ENCODE assay signal across 16 mouse cellular contexts in genomic region chr1:89870134-89870905, GRCm38 (mm10).
DNase-seq lines count a peak whose midpoint lies in the region; ATAC-seq and TF ChIP-seq lines count a peak whose summit lies in the region.
"Had no signal": no experiment of that assay in that cellular context is flagged by ENCODE, and none has a peak within 500 bp of the region (broad histone marks: within the 10 kb centered on the region; RNA-seq: fewer than 3 reads in every experiment).

No protein-coding gene starts in this region.

- H3K4me1 ChIP-seq in heart, embryonic 10.5 days, result peaks cover 15% of the 10 kb centered on the region; the same call in 1 of the 2 replicates
- no peaks in the 10 kb centered on the region; the same call in 1 of the 2 replicates for H3K4me1 ChIP-seq in lung, postnatal 0 days (ENCODE audit: insufficient read depth, low read depth, low read length)
- H3K4me1 ChIP-seq in embryonic fibroblast, embryonic 13.5 days (ENCODE audit: control insufficient read depth, insufficient read depth, low read length), result peaks cover 12% of the 10 kb centered on the region
- H3K4me1 ChIP-seq in kidney, embryonic 14.5 days (ENCODE audit: control insufficient read depth, insufficient read depth, low read length), result peaks cover 10% of the 10 kb centered on the region

- H3K27me3 ChIP-seq in heart, embryonic 10.5 days (ENCODE audit: insufficient read depth, poor library complexity, severe bottlenecking), result 0 out of 2 replicates have a peak, but pooled peaks cover 3% of the 10 kb centered on the region
- H3K27me3 ChIP-seq in lung, postnatal 0 days (replicated peaks; ENCODE audit: insufficient read depth, low read length), result no peaks in the 10 kb centered on the region
- no peaks in the 10 kb centered on the region for H3K27me3 ChIP-seq in kidney, embryonic 14.5 days (ENCODE audit: control insufficient read depth, insufficient read depth, low read length)
- H3K27me3 ChIP-seq: heart, embryonic 13.5 days; megakaryocyte, embryonic 14.5 days had no signal

- TF ChIP-seq CTCF in lung, postnatal 0 days (IDR thresholded peaks at IDR 0.05), result no peak
- no peak for TF ChIP-seq CTCF in embryonic fibroblast, embryonic 13.5 days (IDR thresholded peaks at IDR 0.05; ENCODE audit: borderline replicate concordance, insufficient read depth, low read length)

- H3K9ac ChIP-seq in lung, postnatal 0 days (replicated peaks; ENCODE audit: low read depth), result no peak overlapping the region
- no peak overlapping the region for H3K9ac ChIP-seq in kidney, embryonic 14.5 days (ENCODE audit: low read depth, low read length)
- H3K9ac ChIP-seq: heart, embryonic 13.5 days; liver, embryonic 14.5 days had no signal

- 61% methylated on average over 12 of the region's 12 CpGs for WGBS in heart, embryonic 10.5 days
- WGBS in lung, postnatal 0 days, result 51% methylated on average over 12 of the region's 12 CpGs
- WGBS in kidney, embryonic 14.5 days, result 49% methylated on average over 12 of the region's 12 CpGs

- H3K9me3 ChIP-seq in heart, embryonic 10.5 days, result no peaks in the 10 kb centered on the region
- no peaks in the 10 kb centered on the region for H3K9me3 ChIP-seq in lung, postnatal 0 days (ENCODE audit: low read length)
- H3K9me3 ChIP-seq in kidney, embryonic 14.5 days (ENCODE audit: control insufficient read depth, low read length), result no peaks in the 10 kb centered on the region
- H3K9me3 ChIP-seq: heart, embryonic 13.5 days; megakaryocyte, embryonic 14.5 days had no signal

- DNase-seq in heart, adult 11 months, result peak; percentile 94
- no peak for DNase-seq in heart, embryonic 10.5 days (ENCODE audit: low spot score)
- peak; percentile 31 for DNase-seq in lung, postnatal 0 days (ENCODE audit: low spot score)
- no peak for DNase-seq in lung, postnatal 10 days
- DNase-seq in ES-CJ7 (ENCODE audit: low read depth, low spot score), result peak; percentile 94
- no peak for DNase-seq in kidney, adult 11 months
- DNase-seq: cerebellum, adult 8-10 months; kidney, postnatal 4 days; right cerebral cortex, postnatal 4 days had no signal

- no peak overlapping the region for H3K4me2 ChIP-seq in lung, postnatal 0 days (replicated peaks; ENCODE audit: low read depth, low read length)
- H3K4me2 ChIP-seq in kidney, embryonic 14.5 days (replicated peaks; ENCODE audit: low read depth, low read length), result no peak overlapping the region
- H3K4me2 ChIP-seq: heart, embryonic 13.5 days had no signal

- peak; percentile 27; the same call in 1 of the 2 replicates for TF ChIP-seq EP300 in lung, postnatal 0 days (IDR thresholded peaks at IDR 0.05)

- H3K4me3 ChIP-seq in heart, embryonic 10.5 days, result no peak overlapping the region
- no peak overlapping the region for H3K4me3 ChIP-seq in lung, postnatal 0 days (ENCODE audit: low read depth, low read length)
- H3K4me3 ChIP-seq in embryonic fibroblast, embryonic 13.5 days (ENCODE audit: insufficient read depth, low read length), result no peak overlapping the region
- no peak overlapping the region for H3K4me3 ChIP-seq in kidney, embryonic 14.5 days (ENCODE audit: low read length)
- H3K4me3 ChIP-seq: heart, embryonic 13.5 days; megakaryocyte, embryonic 14.5 days had no signal

- H3K36me3 ChIP-seq in heart, embryonic 10.5 days, result no peaks in the 10 kb centered on the region
- no peaks in the 10 kb centered on the region for H3K36me3 ChIP-seq in lung, postnatal 0 days (ENCODE audit: insufficient read depth, low read length)
- H3K36me3 ChIP-seq in kidney, embryonic 14.5 days (ENCODE audit: control insufficient read depth, insufficient read depth, low read length), result no peaks in the 10 kb centered on the region
- H3K36me3 ChIP-seq: heart, embryonic 13.5 days had no signal

- no peak overlapping the region for H3K27ac ChIP-seq in heart, embryonic 10.5 days
- no peak overlapping the region for H3K27ac ChIP-seq in lung, postnatal 0 days (ENCODE audit: low read length)
- H3K27ac ChIP-seq in embryonic fibroblast, embryonic 13.5 days (ENCODE audit: insufficient read depth, low read length), result peak overlapping the region; percentile 78
- H3K27ac ChIP-seq in kidney, embryonic 14.5 days (ENCODE audit: low read depth, low read length), result no peak overlapping the region
- H3K27ac ChIP-seq: heart, embryonic 13.5 days; liver, embryonic 14.5 days had no signal

- ATAC-seq in lung, postnatal 0 days, result peak; percentile 55; the same call in 1 of the 2 replicates
- no peak for ATAC-seq in kidney, embryonic 14.5 days (ENCODE audit: low FRiP score, low TSS enrichment)
- ATAC-seq: CD4-positive, CD25-positive, alpha-beta regulatory T cell, adult 4 months; intestine, embryonic 16.5 days had no signal

- TF ChIP-seq POLR2A in embryonic fibroblast, embryonic 13.5 days (IDR thresholded peaks at IDR 0.05; ENCODE audit: low read depth, low read length), result no peak

Comparison
In these comparisons a context has a peak if more than half of its experiments do, and no peak if none do; other contexts are left out.
1. DNase-seq: peak in heart, adult 11 months (single experiment), lung, postnatal 0 days (single experiment) and ES-CJ7 (single experiment); none in heart, embryonic 10.5 days (single experiment), lung, postnatal 10 days (single experiment) and kidney, adult 11 months (single experiment).